9 mouse cellular contexts compared by ENCODE assay signal in genomic region chr10:42295028-42295427, GRCm38 (mm10). TPM values are rescaled to one million over a fixed set of nuclear protein-coding genes. Genes with fewer than 3 reads are reported as not detected.
DNase-seq lines count a peak whose midpoint lies in the region; ATAC-seq and TF ChIP-seq lines count a peak whose summit lies in the region.
"Had no signal": no experiment of that assay in that cellular context is flagged by ENCODE, and none has a peak within 500 bp of the region (broad histone marks: within the 10 kb centered on the region; RNA-seq: fewer than 3 reads in every experiment).

No protein-coding gene starts in this region.

- H3K79me2 ChIP-seq in myocyte (ENCODE audit: control insufficient read depth, insufficient read depth): no peaks in the 10 kb centered on the region

- ATAC-seq in heart, postnatal 0 days (ENCODE audit: insufficient read depth, low read depth): peak; percentile 64; the same call in 1 of the 2 replicates
- peak; percentile 78 for ATAC-seq in forebrain, embryonic 16.5 days

- no peak overlapping the region for H3K4me3 ChIP-seq in heart, postnatal 0 days (ENCODE audit: low read depth, low read length)
- H3K4me3 ChIP-seq in forebrain, embryonic 16.5 days (replicated peaks; ENCODE audit: low read length): no peak overlapping the region
- H3K4me3 ChIP-seq in myocyte: no peak overlapping the region
- H3K4me3 ChIP-seq: limb, embryonic 12.5 days had no signal

- H3ac ChIP-seq in myocyte (ENCODE audit: control insufficient read depth, insufficient read length): no peak overlapping the region

- no peak for TF ChIP-seq EP300 in heart, postnatal 0 days (IDR thresholded peaks at IDR 0.05; ENCODE audit: low read depth)

- no peak overlapping the region for H3K4me2 ChIP-seq in heart, postnatal 0 days (ENCODE audit: low read depth, low read length)
- H3K4me2 ChIP-seq in forebrain, embryonic 16.5 days (ENCODE audit: low read length): no peak overlapping the region
- peak overlapping the region; percentile 39 for H3K4me2 ChIP-seq in myocyte (ENCODE audit: low read depth)
- H3K4me2 ChIP-seq: limb, embryonic 12.5 days had no signal

- H3K9me3 ChIP-seq in heart, postnatal 0 days (replicated peaks; ENCODE audit: control insufficient read depth, low read length): 0 out of 2 replicates have a peak, but pooled peaks cover 7% of the 10 kb centered on the region
- H3K9me3 ChIP-seq in forebrain, embryonic 16.5 days (ENCODE audit: control insufficient read depth, low read length): no peaks in the 10 kb centered on the region
- H3K9me3 ChIP-seq: limb, embryonic 12.5 days had no signal

- no peaks in the 10 kb centered on the region for H3K27me3 ChIP-seq in heart, postnatal 0 days (ENCODE audit: control insufficient read depth, insufficient read depth, low read length)
- no peaks in the 10 kb centered on the region for H3K27me3 ChIP-seq in forebrain, embryonic 16.5 days (replicated peaks; ENCODE audit: control insufficient read depth, insufficient read depth, low read length)
- no peaks in the 10 kb centered on the region for H3K27me3 ChIP-seq in myocyte (ENCODE audit: control insufficient read depth, insufficient read depth, insufficient read length)
- H3K27me3 ChIP-seq: limb, embryonic 12.5 days had no signal

- peak; percentile 85 for DNase-seq in heart, postnatal 0 days (ENCODE audit: low spot score)
- no peak for DNase-seq in heart, adult 9 months (ENCODE audit: low spot score in 2 of 2)
- peak; percentile 91 for DNase-seq in 416B (ENCODE audit: low read depth)
- peak; percentile 90 for DNase-seq in MN1 (ENCODE audit: low spot score)
- DNase-seq in ovary, adult 18-20 months (ENCODE audit: low spot score): no peak
- no peak for DNase-seq in urinary bladder, postnatal 25 days (ENCODE audit: low spot score)

- H3K27ac ChIP-seq in heart, postnatal 0 days (ENCODE audit: low read depth): no peak overlapping the region
- H3K27ac ChIP-seq in forebrain, embryonic 16.5 days (ENCODE audit: low read length): no peak overlapping the region
- H3K27ac ChIP-seq: limb, embryonic 12.5 days had no signal

- H3K9ac ChIP-seq in heart, postnatal 0 days (replicated peaks; ENCODE audit: low read depth, low read length): no peak overlapping the region
- H3K9ac ChIP-seq in forebrain, embryonic 16.5 days (replicated peaks; ENCODE audit: low read depth, low read length): no peak overlapping the region
- H3K9ac ChIP-seq: limb, embryonic 12.5 days had no signal

- TF ChIP-seq POLR2A in myocyte (IDR thresholded peaks at IDR 0.05; ENCODE audit: insufficient read length, low read depth): no peak

- 0 out of 2 replicates have a peak, but pooled peaks cover 3% of the 10 kb centered on the region for H3K4me1 ChIP-seq in heart, postnatal 0 days (ENCODE audit: control insufficient read depth, insufficient read depth)
- H3K4me1 ChIP-seq in forebrain, embryonic 16.5 days (replicated peaks; ENCODE audit: control insufficient read depth, insufficient read depth, low read length): no peaks in the 10 kb centered on the region

- no peaks in the 10 kb centered on the region for H3K36me3 ChIP-seq in heart, postnatal 0 days (replicated peaks; ENCODE audit: control insufficient read depth, insufficient read depth, low read length)
- no peaks in the 10 kb centered on the region for H3K36me3 ChIP-seq in forebrain, embryonic 16.5 days (ENCODE audit: control insufficient read depth, insufficient read depth)
- H3K36me3 ChIP-seq in myocyte (ENCODE audit: control insufficient read depth, insufficient read depth): no peaks in the 10 kb centered on the region
- H3K36me3 ChIP-seq: limb, embryonic 12.5 days had no signal

- 0% methylated on average over 1 of the region's 1 CpGs for WGBS in heart, postnatal 0 days
- 6% methylated on average over 1 of the region's 1 CpGs for WGBS in forebrain, embryonic 16.5 days

- peak; percentile 78 for TF ChIP-seq CTCF in heart, postnatal 0 days (IDR thresholded peaks at IDR 0.05; ENCODE audit: low read depth)

TF ChIP-seq in myocyte, 11 proteins besides CTCF, POLR2A, EP300 and RAD21:
- TF ChIP-seq POLR2AphosphoS2 (IDR thresholded peaks at IDR 0.05; ENCODE audit: insufficient read length, low read depth) (no peak), MYOD1 (IDR thresholded peaks at IDR 0.05; ENCODE audit: control insufficient read depth in 1 of 3, insufficient read length in 2 of 3, low read depth in 2 of 3) (no peak), MAX (IDR thresholded peaks at IDR 0.05; ENCODE audit: low read depth) (no peak), MYOG (IDR thresholded peaks at IDR 0.05; ENCODE audit: control insufficient read depth in 1 of 3, insufficient read depth in 1 of 3, insufficient read length in 2 of 3, low read depth in 2 of 3) (no peak), REST (IDR thresholded peaks at IDR 0.05; ENCODE audit: insufficient read depth, insufficient read length) (no peak), E2F4 (IDR thresholded peaks at IDR 0.05; ENCODE audit: insufficient read depth) (no peak), SRF (IDR thresholded peaks at IDR 0.05; ENCODE audit: control insufficient read depth, insufficient read length, low read depth) (no peak), USF1 (IDR thresholded peaks at IDR 0.05; ENCODE audit: low read depth) (no peak), TCF3 (IDR thresholded peaks at IDR 0.05; ENCODE audit: insufficient read length, low read depth) (no peak), TCF12 (IDR thresholded peaks at IDR 0.05; ENCODE audit: insufficient read depth, poor library complexity, severe bottlenecking) (no peak), CEBPB (IDR thresholded peaks at IDR 0.05; ENCODE audit: insufficient read depth, poor library complexity, severe bottlenecking) (no peak)

RNA-seq across cellular contexts. Expression of gene Foxo3, which starts 18.5 kb away (rescaled TPM):
- total RNA-seq in heart, postnatal 0 days (2014; rRNA removed; ENCODE audit: low replicate concordance): 51.9 and 70.8 TPM in 2 replicates
- 5.4 and 6.5 TPM in 2 replicates for polyA plus RNA-seq in heart, postnatal 0 days (2015; fragmentation: Nextera tagmentation; extraction: Ambion mirVana)
- 4.7 and 4.8 TPM in 2 replicates for polyA plus RNA-seq in forebrain, embryonic 16.5 days (2015; fragmentation: Nextera tagmentation; extraction: Ambion mirVana)
- 11.2 TPM for polyA plus RNA-seq in myocyte (2012; fragmentation: generic; extraction: Trizol)

Comparison
In these comparisons a context has a peak if more than half of its experiments do, and no peak if none do; other contexts are left out.
1. DNase-seq: peak in heart, postnatal 0 days (single experiment), 416B (single experiment) and MN1 (single experiment); none in heart, adult 9 months (0 of 2), ovary, adult 18-20 months (single experiment) and urinary bladder, postnatal 25 days (single experiment).